Mouse (Mus musculus) G1E-ER4 (cell line): ENCODE results near the gene Dnah17. TPM values are rescaled to one million over a fixed set of nuclear protein-coding genes. Genes with fewer than 3 reads are reported as not detected.

Experiments used
- GATA1 ChIP-seq: IDR thresholded peaks from one replicate; pipeline ENCODE4 v1.8.0; 2012; ENCODE audit warnings: low read length, inconsistent platforms
- polyA plus RNA-seq: library from polyadenylated mRNA; stranded (reverse); fragments of >175 nt; gene quantifications from 2 replicates; pipeline ENCODE4 v1.2.3, GENCODE M21; 2012

The Dnah17 gene
- polyA plus RNA-seq, 1 experiment, result not detected

DNA sequence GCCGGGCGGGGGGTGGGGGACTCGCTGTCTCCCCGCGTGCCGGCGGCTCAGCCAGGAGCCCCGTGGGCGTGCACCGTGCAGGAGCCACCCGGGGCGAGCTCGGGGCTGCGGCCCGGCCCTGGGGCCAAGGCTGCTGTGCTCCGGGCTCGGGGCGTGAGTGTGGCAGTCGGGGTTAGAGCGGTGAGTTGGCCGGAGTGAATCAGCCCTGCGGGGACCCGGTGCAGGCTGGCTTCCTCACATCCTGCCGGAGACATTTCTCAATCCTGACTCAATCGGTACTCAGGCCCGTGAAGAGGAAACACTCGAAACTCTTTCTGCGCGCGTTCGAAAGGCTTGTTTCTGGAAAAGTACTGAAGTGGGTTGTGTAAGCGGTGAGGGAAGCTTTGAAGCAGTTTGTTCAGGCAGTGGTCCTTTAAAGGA lies 143.4 kb downstream of the Dnah17 start:
- no peak for TF ChIP-seq GATA1

- no peak for TF ChIP-seq GATA1
Observed at GRCm38 (mm10) chr11:117986126-117987031, 144.1 kb downstream of the Dnah17 start, which contains the start of gene Pgs1. Gene Pgs1 (plus strand): TSS chr11:117986292.

- no peak for TF ChIP-seq GATA1
Observed at GRCm38 (mm10) chr11:117983770-117984169, 146.7 kb downstream of the Dnah17 start.

DNA sequence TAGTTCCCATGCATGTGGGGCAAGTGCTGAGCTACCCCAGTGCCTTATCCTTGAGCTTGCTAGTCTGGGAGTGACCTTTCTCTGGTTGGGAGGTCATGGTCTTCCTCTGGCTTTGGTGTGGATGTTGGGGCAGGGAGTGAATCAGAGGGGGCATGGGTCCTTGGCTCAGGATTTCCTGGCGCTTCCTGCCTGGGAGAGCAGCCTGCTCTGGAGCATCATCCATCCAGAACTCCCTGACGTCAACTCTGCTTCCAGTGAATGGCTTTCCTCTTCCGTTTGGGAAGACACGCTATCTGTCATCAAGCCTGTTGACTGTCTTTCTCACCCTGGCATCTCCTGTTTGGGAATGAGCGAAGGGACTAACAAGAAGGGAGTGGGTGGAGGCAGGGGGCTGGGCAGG lies 148.0 kb downstream of the Dnah17 start:
- no peak for TF ChIP-seq GATA1

- no peak for TF ChIP-seq GATA1
Observed at GRCm38 (mm10) chr11:117979388-117979787, 151.0 kb downstream of the Dnah17 start.

DNA sequence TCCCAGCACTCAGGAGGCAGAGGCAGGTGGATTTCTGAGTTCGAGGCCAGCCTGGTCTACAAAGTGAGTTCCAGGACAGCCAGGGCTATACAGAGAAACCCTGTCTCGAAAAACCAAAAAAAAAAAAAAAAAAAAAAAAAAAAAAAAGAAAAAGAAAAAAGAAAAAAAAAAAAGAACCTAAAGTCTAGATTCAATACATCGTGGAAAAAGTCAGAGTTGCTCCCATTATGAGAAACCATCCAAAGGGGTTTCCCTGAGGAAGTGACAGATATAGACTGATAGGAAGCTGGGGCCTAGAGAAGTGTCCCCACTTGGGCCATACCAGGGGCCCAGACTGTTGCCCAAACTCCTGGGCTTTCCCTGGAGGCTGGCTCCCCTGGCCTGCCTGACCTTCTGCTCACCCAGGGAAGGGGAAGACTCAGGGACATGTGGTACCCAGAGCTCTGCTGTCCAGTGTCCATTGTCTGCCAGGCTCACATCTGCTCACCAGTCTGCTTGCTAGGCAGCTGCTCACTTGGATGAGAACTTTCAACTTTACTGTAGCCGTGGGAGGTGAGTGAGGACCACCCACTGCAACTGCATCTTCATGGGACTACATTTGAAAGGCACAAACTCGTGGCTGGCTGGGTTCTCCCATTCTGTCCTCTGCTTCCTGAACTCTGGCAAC lies 152.6 kb downstream of the Dnah17 start:
- TF ChIP-seq GATA1, result no peak

- TF ChIP-seq GATA1, result no peak
Observed at GRCm38 (mm10) chr11:117976081-117976582, 154.3 kb downstream of the Dnah17 start.

DNA sequence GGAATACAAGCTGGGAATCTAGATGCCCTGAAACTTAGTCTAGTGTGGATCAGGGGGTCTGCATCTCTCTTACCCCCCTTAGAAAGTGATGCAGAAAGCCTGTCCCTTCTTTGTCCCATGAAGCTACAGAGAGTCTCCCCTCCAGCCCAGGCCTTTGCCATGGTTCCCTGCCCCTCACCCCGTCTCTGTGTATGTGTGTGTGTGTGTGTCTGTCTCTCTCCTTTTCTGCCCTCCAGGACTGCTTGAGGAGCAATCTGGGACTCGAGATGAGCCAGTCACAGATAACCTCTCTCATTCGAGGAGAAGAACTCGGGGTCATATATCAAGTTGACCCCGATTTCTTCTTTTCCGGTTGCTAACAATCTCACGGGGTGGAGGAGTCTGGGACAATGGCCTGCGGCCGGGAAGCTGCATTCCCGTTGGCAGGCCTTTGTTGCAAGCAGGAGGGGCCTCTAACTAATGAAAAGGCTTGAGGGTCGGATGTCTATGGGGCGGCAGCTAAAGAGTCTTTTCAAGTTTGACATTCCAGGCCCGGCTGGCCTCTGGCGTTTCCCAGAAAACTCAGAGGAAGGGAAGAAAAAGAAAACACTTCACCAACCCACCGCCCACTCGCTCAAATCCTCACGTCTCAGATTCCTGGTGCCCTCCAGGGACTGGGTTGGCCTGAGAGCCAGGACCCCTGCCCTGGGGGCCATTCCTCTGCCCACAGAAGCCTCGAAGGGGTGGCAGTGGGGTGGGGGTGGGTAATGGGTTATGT lies 155.0 kb downstream of the Dnah17 start:
- no peak for TF ChIP-seq GATA1

DNA sequence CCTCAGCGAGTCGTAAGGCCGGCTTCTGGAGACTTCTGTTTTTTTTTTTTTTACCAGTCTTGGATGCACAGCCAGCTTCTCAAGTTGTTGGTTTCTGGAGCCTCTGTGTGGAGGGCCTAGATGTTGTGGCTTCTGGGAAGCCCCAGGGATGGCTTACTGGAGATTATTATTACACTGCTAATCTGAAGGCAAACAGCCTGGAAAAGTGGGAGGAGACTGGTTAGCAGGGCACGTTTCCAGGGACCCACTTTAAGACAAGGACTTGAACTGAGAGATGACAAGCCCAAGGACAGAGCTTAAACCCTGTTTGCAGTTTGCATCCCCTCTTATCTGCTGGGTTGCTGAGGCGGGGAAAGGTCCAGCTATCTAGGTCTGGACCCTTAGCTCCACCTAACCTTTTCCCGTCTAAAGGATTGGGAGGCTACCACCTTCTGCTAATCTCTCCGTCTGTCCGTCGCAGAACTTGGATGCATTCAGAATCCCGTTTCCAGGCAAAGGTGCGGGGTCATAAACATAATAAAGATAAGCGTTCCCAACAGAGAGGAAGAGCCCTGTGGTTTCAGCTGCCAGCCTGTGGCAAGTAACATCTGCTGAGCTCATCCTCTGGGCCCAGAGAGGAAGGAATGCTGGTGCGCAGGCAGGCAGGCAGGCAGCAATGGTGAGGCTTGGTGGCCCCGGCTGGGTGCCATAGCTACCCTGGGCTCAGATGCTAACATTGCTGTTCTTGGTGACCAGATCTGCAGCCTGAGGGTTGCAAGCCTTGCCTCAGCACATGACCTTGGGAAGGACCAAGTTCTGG lies 155.9 kb downstream of the Dnah17 start:
- TF ChIP-seq GATA1, result no peak

GRCm38 (mm10) chr11:117973569-117973968 lies 156.9 kb downstream of the Dnah17 start:
- TF ChIP-seq GATA1, result no peak

GRCm38 (mm10) chr11:117972656-117973558 lies 157.5 kb downstream of the Dnah17 start:
- TF ChIP-seq GATA1, result no peak

Other genes starting within 250 kb of the Dnah17 start
- 3.3 and 3.5 TPM in 2 replicates for gene Socs3, start 160.6 kb downstream of the Dnah17 start, polyA plus RNA-seq
- 33.8 and 46.7 TPM in 2 replicates for gene Pgs1, start 144.3 kb downstream of the Dnah17 start, polyA plus RNA-seq
- gene Cyth1, start 118.0 kb upstream of the Dnah17 start, polyA plus RNA-seq, result 3.9 and 4.5 TPM in 2 replicates
- 56.9 and 68.7 TPM in 2 replicates for gene Usp36, start 159.6 kb upstream of the Dnah17 start, polyA plus RNA-seq
- not detected in 2 replicates for gene Cep295nl, start 211.9 kb upstream of the Dnah17 start, polyA plus RNA-seq
- not detected in 2 replicates for gene Timp2, start 225.1 kb upstream of the Dnah17 start, polyA plus RNA-seq